Mouse (Mus musculus) heart, embryonic 12.5 days (tissue): ENCODE data around the gene Atrip. TPM values are rescaled to one million over a fixed set of nuclear protein-coding genes. Genes with fewer than 3 reads are reported as not detected.
A peak's percentile ranks its signal among the peaks of the same experiment; 100 is the strongest.

Source experiments
- ATAC-seq: fragments of 200-750 bp; cut with Nextera tagmentation; 2 replicates; pipeline ENCODE4 v1.8.0; 2017; ENCODE audit warnings: moderate TSS enrichment, moderate library complexity; ENCODE audit not compliant: insufficient number of reproducible peaks, low FRiP score
- H3K27ac ChIP-seq: fragments of 300-500 bp; sonication (generic); 2 replicates; pipeline ENCODE4 v1.5.1; 2016; ENCODE audit warnings: mild to moderate bottlenecking, moderate library complexity; ENCODE audit not compliant: poor library complexity, severe bottlenecking
- H3K27me3 ChIP-seq: fragments of 300-500 bp; sonication (generic); replicated peaks from 2 replicates; pipeline ENCODE4 v1.6.1; 2016; ENCODE audit warnings: mild to moderate bottlenecking, moderate library complexity
- H3K36me3 ChIP-seq: fragments of 300-500 bp; sonication (generic); 2 replicates; pipeline ENCODE4 v1.6.1; 2016; ENCODE audit warnings: mild to moderate bottlenecking, moderate library complexity
- H3K4me1 ChIP-seq: fragments of 300-500 bp; sonication (generic); replicated peaks from 2 replicates; pipeline ENCODE4 v1.6.1; 2016; ENCODE audit warnings: mild to moderate bottlenecking
- H3K4me2 ChIP-seq: fragments of 300-500 bp; sonication (generic); 2 replicates; pipeline ENCODE4 v1.6.1; 2016; ENCODE audit warnings: mild to moderate bottlenecking, moderate library complexity
- H3K4me3 ChIP-seq: fragments of 300-500 bp; sonication (generic); 2 replicates; pipeline ENCODE4 v1.5.1; 2016; ENCODE audit warnings: mild to moderate bottlenecking
- H3K9ac ChIP-seq: fragments of 300-500 bp; sonication (generic); 2 replicates; pipeline ENCODE4 v1.6.1; 2016; ENCODE audit warnings: mild to moderate bottlenecking, moderate library complexity
- H3K9me3 ChIP-seq: fragments of 300-500 bp; sonication (generic); replicated peaks from 2 replicates; pipeline ENCODE4 v1.6.1; 2016; ENCODE audit warnings: mild to moderate bottlenecking, moderate library complexity
- WGBS: fragments of 180-500 bp; shearing (Covaris S2); methylation state at CpG from one replicate; pipeline ENCODE4 v1.1.7; 2016; 5-methylcytosine and 5-hydroxymethylcytosine counted together
- polyA plus RNA-seq: library from polyadenylated mRNA; unstranded; fragments of >200 nt; fragmentation: Nextera tagmentation; extraction: Ambion mirVana; gene quantifications from 2 replicates; pipeline ENCODE4 v1.2.1, GENCODE M21; 2016

Gene Atrip
- 17.9 and 19.6 TPM in 2 replicates for polyA plus RNA-seq

- Histone ChIP-seq H3K4me2 (peak within 1 kb of the TSS; percentile 95), H3K9me3 (no peaks in the 10 kb centered on the region), H3K4me1 (peaks cover 17% of the 10 kb centered on the region), H3K9ac (peak within 1 kb of the TSS; percentile 92), H3K4me3 (peak within 1 kb of the TSS; percentile 84), H3K36me3 (peaks cover 37% of the 10 kb centered on the region), H3K27me3 (no peaks in the 10 kb centered on the region), H3K27ac (peak within 1 kb of the TSS; percentile 58)
- under 1% methylated on average over 57 of the region's 57 CpGs for WGBS
- peak; percentile 98 for ATAC-seq
Observed at GRCm38 (mm10) chr9:109073661-109074573, at the start of gene Atrip. Gene Atrip, minus strand, starts transcription at chr9:109074124.

- Histone ChIP-seq H3K9ac (no peak overlapping the region), H3K36me3 (peaks cover 18% of the 10 kb centered on the region), H3K9me3 (no peaks in the 10 kb centered on the region), H3K27me3 (0 out of 2 replicates have a peak, but pooled peaks cover 3% of the 10 kb centered on the region), H3K4me1 (peaks cover 8% of the 10 kb centered on the region; the same call in 1 of the 2 replicates), H3K4me3 (no peak overlapping the region), H3K27ac (no peak overlapping the region), H3K4me2 (no peak overlapping the region)
- WGBS: 30% methylated on average over 6 of the region's 6 CpGs
- no peak for ATAC-seq
Observed at GRCm38 (mm10) chr9:109123266-109123665, 49.3 kb upstream of the Atrip start.

- peaks cover 24% of the 10 kb centered on the region for H3K36me3 ChIP-seq
- no peak overlapping the region for H3K9ac ChIP-seq
- no peak overlapping the region for H3K4me2 ChIP-seq
- H3K4me1 ChIP-seq: peaks cover 8% of the 10 kb centered on the region; the same call in 1 of the 2 replicates
- 43% methylated on average over 2 of the region's 2 CpGs for WGBS
- H3K27me3 ChIP-seq: 0 out of 2 replicates have a peak, but pooled peaks cover 3% of the 10 kb centered on the region
- no peak overlapping the region for H3K4me3 ChIP-seq
- ATAC-seq: no peak
- H3K9me3 ChIP-seq: no peaks in the 10 kb centered on the region
- no peak overlapping the region for H3K27ac ChIP-seq
Observed at GRCm38 (mm10) chr9:109122553-109123085, 48.7 kb upstream of the Atrip start.

- no peak for ATAC-seq
- Histone ChIP-seq H3K4me2 (no peak overlapping the region), H3K27ac (no peak overlapping the region), H3K4me1 (peaks cover 8% of the 10 kb centered on the region; the same call in 1 of the 2 replicates), H3K4me3 (no peak overlapping the region), H3K9ac (no peak overlapping the region), H3K9me3 (no peaks in the 10 kb centered on the region), H3K36me3 (peaks cover 41% of the 10 kb centered on the region), H3K27me3 (0 out of 2 replicates have a peak, but pooled peaks cover 3% of the 10 kb centered on the region)
- WGBS: 85% methylated on average over 6 of the region's 6 CpGs
Observed at GRCm38 (mm10) chr9:109120956-109121355, 47.0 kb upstream of the Atrip start.

- Histone ChIP-seq H3K9me3 (no peaks in the 10 kb centered on the region), H3K4me1 (peaks cover 8% of the 10 kb centered on the region; the same call in 1 of the 2 replicates), H3K36me3 (peaks cover 55% of the 10 kb centered on the region), H3K4me2 (no peak overlapping the region), H3K9ac (no peak overlapping the region), H3K27ac (no peak overlapping the region), H3K27me3 (0 out of 2 replicates have a peak, but pooled peaks cover 3% of the 10 kb centered on the region), H3K4me3 (no peak overlapping the region)
- 84% methylated on average over 9 of the region's 9 CpGs for WGBS
- ATAC-seq: no peak
Observed at GRCm38 (mm10) chr9:109119571-109119970, 45.6 kb upstream of the Atrip start.

- H3K9me3 ChIP-seq: no peaks in the 10 kb centered on the region
- no peak overlapping the region for H3K4me3 ChIP-seq
- H3K27me3 ChIP-seq: no peaks in the 10 kb centered on the region
- WGBS: 78% methylated on average over 4 of the region's 4 CpGs
- H3K27ac ChIP-seq: no peak overlapping the region
- H3K9ac ChIP-seq: no peak overlapping the region
- ATAC-seq: no peak
- peaks cover 3% of the 10 kb centered on the region; the same call in 1 of the 2 replicates for H3K4me1 ChIP-seq
- no peak overlapping the region for H3K4me2 ChIP-seq
- peaks cover 69% of the 10 kb centered on the region for H3K36me3 ChIP-seq
Observed at GRCm38 (mm10) chr9:109118106-109118505, 44.2 kb upstream of the Atrip start.

- no peak overlapping the region for H3K27ac ChIP-seq
- H3K9me3 ChIP-seq: no peaks in the 10 kb centered on the region
- H3K4me2 ChIP-seq: no peak overlapping the region
- H3K36me3 ChIP-seq: peaks cover 88% of the 10 kb centered on the region
- no peak for ATAC-seq
- H3K4me3 ChIP-seq: no peak overlapping the region
- WGBS: 90% methylated on average over 10 of the region's 10 CpGs
- no peaks in the 10 kb centered on the region; the same call in 1 of the 2 replicates for H3K4me1 ChIP-seq
- no peaks in the 10 kb centered on the region for H3K27me3 ChIP-seq
- H3K9ac ChIP-seq: no peak overlapping the region
Observed at GRCm38 (mm10) chr9:109116205-109116604, 42.3 kb upstream of the Atrip start.

GRCm38 (mm10) chr9:109114871-109115270 is 40.9 kb upstream of the Atrip start:
- no peak for ATAC-seq
- Histone ChIP-seq H3K9me3 (no peaks in the 10 kb centered on the region), H3K4me1 (no peaks in the 10 kb centered on the region; the same call in 1 of the 2 replicates), H3K4me3 (no peak overlapping the region), H3K4me2 (no peak overlapping the region), H3K27me3 (no peaks in the 10 kb centered on the region), H3K36me3 (peaks cover 100% of the 10 kb centered on the region), H3K27ac (no peak overlapping the region), H3K9ac (no peak overlapping the region)
- 85% methylated on average over 7 of the region's 7 CpGs for WGBS

GRCm38 (mm10) chr9:109114276-109114675 is 40.4 kb upstream of the Atrip start:
- Histone ChIP-seq H3K36me3 (peaks cover 100% of the 10 kb centered on the region), H3K4me2 (no peak overlapping the region), H3K27me3 (no peaks in the 10 kb centered on the region), H3K9ac (no peak overlapping the region), H3K4me3 (no peak overlapping the region), H3K9me3 (no peaks in the 10 kb centered on the region), H3K4me1 (no peaks in the 10 kb centered on the region; the same call in 1 of the 2 replicates), H3K27ac (no peak overlapping the region)
- WGBS: 91% methylated on average over 11 of the region's 11 CpGs
- no peak for ATAC-seq

- Histone ChIP-seq H3K9ac (no peak overlapping the region), H3K27me3 (no peaks in the 10 kb centered on the region), H3K4me1 (no peaks in the 10 kb centered on the region; the same call in 1 of the 2 replicates), H3K4me2 (no peak overlapping the region), H3K9me3 (no peaks in the 10 kb centered on the region), H3K4me3 (no peak overlapping the region), H3K27ac (no peak overlapping the region), H3K36me3 (peaks cover 100% of the 10 kb centered on the region)
- no peak for ATAC-seq
- 80% methylated on average over 8 of the region's 8 CpGs for WGBS
Observed at GRCm38 (mm10) chr9:109113331-109113730, 39.4 kb upstream of the Atrip start.

- no peak overlapping the region for H3K9ac ChIP-seq
- ATAC-seq: no peak
- 84% methylated on average over 9 of the region's 9 CpGs for WGBS
- no peaks in the 10 kb centered on the region for H3K4me1 ChIP-seq
- peaks cover 100% of the 10 kb centered on the region for H3K36me3 ChIP-seq
- H3K4me3 ChIP-seq: no peak overlapping the region
- H3K4me2 ChIP-seq: no peak overlapping the region
- no peaks in the 10 kb centered on the region for H3K27me3 ChIP-seq
- H3K9me3 ChIP-seq: no peaks in the 10 kb centered on the region
- H3K27ac ChIP-seq: no peak overlapping the region
Observed at GRCm38 (mm10) chr9:109111591-109111990, 37.7 kb upstream of the Atrip start.
